Mouse (Mus musculus) brown adipose tissue, adult 24 weeks (tissue): ENCODE data around the gene Gsdma. TPM values are rescaled to one million over a fixed set of nuclear protein-coding genes. Genes with fewer than 3 reads are reported as not detected.
"Not testable (repeated sequence)": the region's sequence is repeated elsewhere in the genome, so short reads cannot be mapped to it uniquely, and the experiment has no call there.

Experiments
- H3K27ac ChIP-seq: fragments of 200-500 bp; replicated peaks from 2 replicates; pipeline ENCODE4 v1.5.1; 2012; ENCODE audit warnings: low read depth, mild to moderate bottlenecking, low read length
- H3K4me1 ChIP-seq: fragments of 200-500 bp; 2 replicates; pipeline ENCODE4 v1.6.1; 2012; ENCODE audit warnings: low read length, mixed read lengths; ENCODE audit not compliant: control insufficient read depth, insufficient read depth, insufficient read length
- H3K4me3 ChIP-seq: fragments of 200-500 bp; 2 replicates; pipeline ENCODE4 v1.5.1; 2012; ENCODE audit warnings: low read depth, mild to moderate bottlenecking, low read length, moderate library complexity; ENCODE audit not compliant: insufficient read depth
- polyA plus RNA-seq: library from polyadenylated mRNA; stranded (reverse); fragments of >200 nt; gene quantifications from 2 replicates; pipeline ENCODE4 v1.2.4, GENCODE M21; 2012; ENCODE audit not compliant: missing spikeins, insufficient read depth, insufficient read length

The Gsdma gene
- polyA plus RNA-seq, 1 experiment, result not detected

DNA sequence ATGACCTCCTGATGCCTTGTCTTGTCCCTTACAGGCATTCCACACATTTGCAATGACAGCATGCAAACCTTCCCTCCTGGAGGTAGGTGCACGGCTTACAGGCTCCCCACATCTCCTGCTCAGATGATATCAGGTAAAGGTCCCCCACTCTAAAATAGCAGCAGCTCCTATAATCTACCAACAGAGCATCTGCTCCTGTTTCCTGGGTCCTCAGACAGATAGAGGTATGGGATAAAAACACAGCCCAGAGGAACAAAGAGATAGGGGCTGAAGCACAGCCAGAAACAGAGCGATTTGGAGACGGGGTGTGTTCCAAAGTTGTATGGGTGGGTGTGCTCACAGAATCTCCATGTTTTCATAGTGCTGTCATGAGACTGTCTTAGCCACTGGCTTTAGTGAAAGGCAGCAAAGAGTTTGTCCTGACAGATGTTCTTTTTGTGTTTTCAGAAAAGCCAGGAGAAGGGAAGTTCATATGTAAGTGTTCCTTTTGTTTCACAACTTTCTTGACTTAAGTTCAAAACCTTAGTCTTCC lies 7.2 kb downstream of the Gsdma start:
- Histone ChIP-seq H3K27ac (no peak overlapping the region), H3K4me3 (no peak overlapping the region), H3K4me1 (no peaks in the 10 kb centered on the region)

- Histone ChIP-seq H3K4me3 (no peak overlapping the region), H3K4me1 (no peaks in the 10 kb centered on the region), H3K27ac (no peak overlapping the region)
Observed at GRCm38 (mm10) chr11:98671857-98672256, 7.7 kb downstream of the Gsdma start.

GRCm38 (mm10) chr11:98672482-98672881 lies 8.3 kb downstream of the Gsdma start:
- Histone ChIP-seq H3K4me3 (no peak overlapping the region), H3K27ac (no peak overlapping the region), H3K4me1 (no peaks in the 10 kb centered on the region)

GRCm38 (mm10) chr11:98673136-98673535 lies 9.0 kb downstream of the Gsdma start:
- H3K27ac ChIP-seq, H3K4me3 ChIP-seq, H3K4me1 ChIP-seq: not testable (repeated sequence)

DNA sequence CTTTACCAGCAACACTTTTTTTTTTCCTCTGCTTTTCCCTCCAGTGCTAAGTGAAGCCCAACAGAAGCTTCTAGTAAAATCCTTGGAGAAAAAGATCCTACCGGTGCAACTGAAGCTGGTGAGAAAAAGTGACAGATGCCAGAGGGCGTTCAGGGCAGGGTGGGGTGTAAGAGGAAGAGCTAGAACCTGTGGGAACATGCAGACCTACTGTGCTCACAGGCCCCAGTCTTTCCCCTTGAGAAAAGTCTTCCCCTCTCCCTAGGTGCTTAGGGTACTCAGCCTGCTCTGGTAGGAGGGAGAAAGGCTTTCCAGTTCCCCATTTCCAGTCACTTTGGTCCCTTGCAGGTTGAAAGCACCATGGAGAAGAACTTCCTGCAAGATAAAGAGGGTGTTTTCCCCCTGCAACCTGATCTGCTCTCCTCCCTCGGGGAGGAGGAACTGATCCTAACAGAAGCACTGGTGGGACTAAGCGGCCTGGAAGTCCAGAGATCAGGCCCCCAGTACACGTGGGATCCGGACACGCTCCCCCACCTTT lies 11.7 kb downstream of the Gsdma start:
- no peak overlapping the region for H3K27ac ChIP-seq

DNA sequence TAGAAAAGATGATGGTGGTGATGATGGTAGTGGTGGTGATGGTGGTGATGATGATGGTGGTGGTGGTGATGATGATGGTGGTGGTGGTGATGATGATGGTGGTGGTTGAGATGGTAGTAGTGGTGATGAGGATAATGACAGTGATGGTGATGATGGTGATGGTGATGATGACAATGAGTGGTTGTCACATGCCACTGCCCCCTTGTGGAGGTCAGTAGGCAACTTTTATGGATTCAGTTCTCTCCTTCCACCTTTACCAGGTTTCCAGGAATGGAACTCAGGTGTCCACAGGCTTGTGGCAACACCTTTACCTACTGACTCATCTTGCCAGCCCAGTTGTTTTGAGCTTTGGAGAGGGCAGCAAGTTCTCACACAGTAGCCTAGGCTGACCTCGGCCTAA lies 15.9 kb downstream of the Gsdma start:
- no peak overlapping the region for H3K4me3 ChIP-seq
- H3K27ac ChIP-seq, result no peak overlapping the region
- H3K4me1 ChIP-seq, result peaks cover 6% of the 10 kb centered on the region; the same call in 1 of the 2 replicates

More for the DNA sequence above, 11.7 kb downstream of the Gsdma start:
- Histone ChIP-seq H3K4me1 (no peaks in the 10 kb centered on the region), H3K4me3 (no peak overlapping the region)

DNA sequence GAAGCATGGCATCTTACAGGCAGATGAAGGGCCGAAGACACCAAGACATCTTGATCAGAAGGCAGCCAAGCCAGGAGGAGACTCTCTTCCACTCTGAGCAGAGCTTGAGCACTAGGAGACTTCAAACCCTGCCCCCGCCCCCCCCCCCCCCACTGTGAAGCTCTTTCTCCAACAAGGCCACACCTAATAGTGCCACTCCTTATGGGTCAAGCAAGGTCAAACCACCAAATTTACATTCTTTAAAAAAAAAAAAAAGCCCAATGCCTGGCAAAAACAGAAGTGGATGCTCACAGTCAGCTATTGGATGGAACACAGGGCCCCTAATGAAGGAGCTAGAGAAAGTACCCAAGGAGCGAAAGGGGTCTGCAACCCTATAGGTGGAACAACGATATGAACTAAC lies 16.4 kb downstream of the Gsdma start:
- not testable (repeated sequence) for H3K4me3 ChIP-seq, H3K27ac ChIP-seq, H3K4me1 ChIP-seq

GRCm38 (mm10) chr11:98681186-98681585 lies 17.0 kb downstream of the Gsdma start:
- Histone ChIP-seq H3K4me3 (no peak overlapping the region), H3K27ac (no peak overlapping the region), H3K4me1 (peaks cover 6% of the 10 kb centered on the region; the same call in 1 of the 2 replicates)

- Histone ChIP-seq H3K4me3 (peak within 1 kb of the TSS; percentile 89), H3K4me1 (peaks cover 6% of the 10 kb centered on the region; the same call in 1 of the 2 replicates), H3K27ac (peak within 1 kb of the TSS; percentile 46)
Observed at GRCm38 (mm10) chr11:98681786-98682745, 17.9 kb downstream of the Gsdma start, which contains the start of gene Psmd3. Gene Psmd3, plus strand, starts transcription at chr11:98682554.

- H3K27ac ChIP-seq, result peak overlapping the region; percentile 46
- peak overlapping the region; percentile 89 for H3K4me3 ChIP-seq
Observed at GRCm38 (mm10) chr11:98682811-98683210, 18.7 kb downstream of the Gsdma start.

DNA sequence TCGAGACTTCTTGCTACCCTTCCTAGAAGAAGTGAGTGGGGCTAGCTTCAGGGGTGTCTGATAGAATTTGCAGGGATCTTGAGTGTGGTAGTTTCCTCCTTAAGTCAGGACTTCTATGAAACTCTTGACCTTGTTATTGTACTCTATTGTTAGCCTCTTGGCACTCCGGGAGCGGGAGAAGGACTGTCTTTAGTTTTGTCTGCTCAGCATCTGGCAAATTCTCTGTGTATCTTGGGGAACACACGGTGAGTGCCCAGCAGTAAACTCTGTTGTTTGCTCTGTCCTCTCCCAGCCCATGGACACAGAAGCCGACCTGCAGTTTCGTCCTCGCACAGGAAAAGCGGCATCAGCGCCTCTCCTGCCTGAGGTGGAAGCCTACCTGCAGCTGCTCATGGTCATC lies 21.5 kb downstream of the Gsdma start:
- Histone ChIP-seq H3K4me3 (no peak overlapping the region), H3K4me1 (peaks cover 6% of the 10 kb centered on the region; the same call in 1 of the 2 replicates), H3K27ac (no peak overlapping the region)

More at GRCm38 (mm10) chr11:98682811-98683210, 18.7 kb downstream of the Gsdma start:
- H3K4me1 ChIP-seq, result peaks cover 6% of the 10 kb centered on the region; the same call in 1 of the 2 replicates

- Histone ChIP-seq H3K4me1 (peaks cover 4% of the 10 kb centered on the region; the same call in 1 of the 2 replicates), H3K27ac (no peak overlapping the region), H3K4me3 (no peak overlapping the region)
Observed at GRCm38 (mm10) chr11:98686976-98687375, 22.8 kb downstream of the Gsdma start.

DNA sequence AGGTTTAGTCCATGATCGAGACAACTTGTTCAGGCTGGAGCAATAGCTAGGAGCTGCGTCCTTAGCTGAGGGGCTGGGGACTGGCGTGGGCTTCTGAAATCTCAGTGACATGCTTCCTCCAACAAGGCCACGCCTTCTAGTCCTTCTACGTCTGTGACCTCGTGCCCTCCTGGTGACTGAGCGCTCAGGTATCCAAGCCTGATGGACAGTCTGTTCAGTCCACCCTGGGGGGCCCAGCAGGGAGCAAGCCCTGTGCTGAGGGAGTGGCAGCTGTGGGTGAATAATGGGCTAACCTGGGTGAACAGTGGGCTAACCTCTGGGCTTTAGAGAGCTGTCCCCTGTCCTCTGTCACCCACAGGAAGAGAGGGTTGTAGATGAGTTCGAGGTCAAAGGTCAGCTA lies 23.9 kb downstream of the Gsdma start:
- no peak overlapping the region for H3K27ac ChIP-seq
- no peak overlapping the region for H3K4me3 ChIP-seq
- peaks cover 4% of the 10 kb centered on the region; the same call in 1 of the 2 replicates for H3K4me1 ChIP-seq

DNA sequence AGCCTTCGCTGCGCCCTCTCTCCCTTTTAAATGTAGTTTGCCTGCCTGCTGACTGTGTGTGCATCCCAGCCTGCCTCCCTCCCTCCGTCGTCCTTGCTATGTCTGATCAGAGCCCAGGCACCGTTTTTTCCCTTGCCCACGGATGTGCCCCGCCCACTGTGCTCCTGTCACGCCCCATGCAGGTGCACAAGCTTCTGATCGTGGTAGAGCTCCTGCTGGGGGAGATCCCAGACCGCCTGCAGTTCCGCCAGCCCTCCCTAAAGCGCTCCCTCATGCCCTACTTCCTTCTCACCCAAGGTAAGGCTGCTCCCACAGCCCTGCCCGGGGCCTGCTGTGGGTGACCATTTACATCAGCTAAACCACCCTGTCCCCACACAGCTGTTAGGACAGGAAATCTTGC lies 29.1 kb downstream of the Gsdma start:
- Histone ChIP-seq H3K4me1 (no peaks in the 10 kb centered on the region), H3K27ac (no peak overlapping the region), H3K4me3 (no peak overlapping the region)

DNA sequence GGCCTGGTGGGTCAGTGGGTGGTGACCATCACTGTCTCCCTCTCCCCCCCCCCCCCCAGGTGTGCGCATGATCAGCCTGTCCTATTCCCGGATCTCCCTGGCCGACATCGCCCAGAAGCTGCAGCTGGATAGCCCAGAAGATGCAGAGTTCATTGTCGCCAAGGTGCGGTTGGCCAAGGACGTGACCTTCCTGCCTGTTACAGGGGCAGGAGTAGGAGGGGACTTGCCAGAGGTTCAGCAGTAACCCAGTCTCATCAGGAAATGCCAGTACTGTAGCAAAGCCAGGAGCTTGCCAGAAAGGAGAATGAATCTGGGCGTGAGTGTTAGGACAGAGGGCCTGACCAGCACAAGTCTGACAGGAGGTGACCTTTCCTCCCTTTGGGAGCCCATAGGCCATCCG lies 29.6 kb downstream of the Gsdma start:
- Histone ChIP-seq H3K27ac (no peak overlapping the region), H3K4me3 (no peak overlapping the region), H3K4me1 (no peaks in the 10 kb centered on the region)
